Mouse (Mus musculus) granulocyte monocyte progenitor cell, adult 5-6 weeks (primary cell): ENCODE results near the gene Nmrk1. TPM values are rescaled to one million over a fixed set of nuclear protein-coding genes. Genes with fewer than 3 reads are reported as not detected.

Experiments used
- ATAC-seq: replicated peaks from 2 replicates; pipeline ENCODE4 v1.8.0; 2016; ENCODE audit warnings: mild to moderate bottlenecking, moderate TSS enrichment, inconsistent platforms; ENCODE audit not compliant: poor library complexity, severe bottlenecking
- total RNA-seq, 2 experiments: library from RNA; stranded (forward) in 1 of 2; stranded (reverse) in 1 of 2; fragments of 200-712, 200-1000 nt in 1 of 2; fragments of >200 nt in 1 of 2; fragmentation: Nextera tagmentation in 1 of 2; gene quantifications; 2 replicates each; pipeline ENCODE4 v1.2.3; 2014 to 2017

Nmrk1 gene
- total RNA-seq, 2 experiments from 2014 or later, result 2.0 to 14.9 TPM

DNA sequence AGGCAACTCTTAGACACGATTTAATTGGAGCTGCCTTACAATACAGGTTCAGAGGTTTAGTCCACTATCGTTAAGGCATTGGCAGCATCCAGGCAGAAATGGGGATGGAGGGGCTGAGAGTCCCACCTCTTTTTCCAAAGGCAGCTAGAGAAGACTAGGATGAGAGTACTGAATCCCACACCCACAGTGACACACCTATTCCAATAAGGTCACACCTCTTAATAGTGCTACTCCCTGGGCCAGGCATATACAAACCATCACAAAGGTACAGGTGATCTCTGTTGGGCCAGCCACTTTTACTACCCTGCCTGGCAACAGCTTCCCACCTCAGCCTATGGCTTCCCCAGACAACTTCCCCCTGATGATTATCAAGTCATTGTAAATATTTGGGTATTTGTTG is 61.0 kb downstream of the Nmrk1 start:
- no peak for ATAC-seq

DNA sequence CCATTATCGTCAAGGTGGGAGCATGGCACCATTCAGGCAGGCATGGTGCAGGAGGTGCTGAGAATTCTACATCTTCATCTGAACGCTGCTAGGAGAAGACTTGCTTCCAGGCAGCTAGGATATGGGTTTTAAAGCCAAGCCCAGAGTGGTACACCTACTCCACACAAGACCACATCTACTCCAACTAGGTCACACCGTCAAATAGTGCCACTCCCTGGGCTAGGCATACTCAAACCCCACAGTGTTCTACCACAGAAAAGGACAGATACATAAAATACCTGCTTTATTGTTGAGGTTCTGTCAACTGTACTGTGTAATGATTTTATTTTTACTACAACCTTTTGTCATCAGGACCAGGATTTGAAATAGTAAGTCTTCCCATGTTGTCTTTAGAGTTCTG is 63.4 kb downstream of the Nmrk1 start:
- no peak for ATAC-seq

- ATAC-seq, result no peak
Measured at GRCm38 (mm10) chr19:18695552-18695951, 63.8 kb downstream of the Nmrk1 start.

Other genes with a start within 250 kb of the Nmrk1 start
- 139 and 152 TPM in 2 replicates for gene Ostf1, start 127 bp upstream of the Nmrk1 start, total RNA-seq (2014; fragmentation: Nextera tagmentation)
- 208 and 230 TPM in 2 replicates for gene Ostf1, start 127 bp upstream of the Nmrk1 start, total RNA-seq (2017)
- 22.6 and 29.8 TPM in 2 replicates for gene Carnmt1, start 38.8 kb downstream of the Nmrk1 start, total RNA-seq (2014; fragmentation: Nextera tagmentation)
- gene Carnmt1, start 38.8 kb downstream of the Nmrk1 start, total RNA-seq (2017), result 24.1 and 58.0 TPM in 2 replicates
- 15.9 and 28.7 TPM in 2 replicates for gene D030056L22Rik, start 81.2 kb downstream of the Nmrk1 start, total RNA-seq (2014; fragmentation: Nextera tagmentation)
- gene D030056L22Rik, start 81.2 kb downstream of the Nmrk1 start, total RNA-seq (2017), result 18.8 and 20.1 TPM in 2 replicates
- gene Trpm6, start 118.0 kb downstream of the Nmrk1 start, total RNA-seq (2014; fragmentation: Nextera tagmentation), result 0.09 TPM in 1 of 2 replicates, not detected in the other
- gene Trpm6, start 118.0 kb downstream of the Nmrk1 start, total RNA-seq (2017), result 0.34 TPM in 1 of 2 replicates, not detected in the other